Mouse (Mus musculus): ENCODE measurements around the gene Jmjd1c. TPM values are rescaled to one million over a fixed set of nuclear protein-coding genes. Genes with fewer than 3 reads are reported as not detected.
A peak's percentile ranks its signal among the peaks of the same experiment; 100 is the strongest.

Jmjd1c gene
- polyA plus RNA-seq, 1 experiment from 2014 or later = 52.4 TPM

DNA sequence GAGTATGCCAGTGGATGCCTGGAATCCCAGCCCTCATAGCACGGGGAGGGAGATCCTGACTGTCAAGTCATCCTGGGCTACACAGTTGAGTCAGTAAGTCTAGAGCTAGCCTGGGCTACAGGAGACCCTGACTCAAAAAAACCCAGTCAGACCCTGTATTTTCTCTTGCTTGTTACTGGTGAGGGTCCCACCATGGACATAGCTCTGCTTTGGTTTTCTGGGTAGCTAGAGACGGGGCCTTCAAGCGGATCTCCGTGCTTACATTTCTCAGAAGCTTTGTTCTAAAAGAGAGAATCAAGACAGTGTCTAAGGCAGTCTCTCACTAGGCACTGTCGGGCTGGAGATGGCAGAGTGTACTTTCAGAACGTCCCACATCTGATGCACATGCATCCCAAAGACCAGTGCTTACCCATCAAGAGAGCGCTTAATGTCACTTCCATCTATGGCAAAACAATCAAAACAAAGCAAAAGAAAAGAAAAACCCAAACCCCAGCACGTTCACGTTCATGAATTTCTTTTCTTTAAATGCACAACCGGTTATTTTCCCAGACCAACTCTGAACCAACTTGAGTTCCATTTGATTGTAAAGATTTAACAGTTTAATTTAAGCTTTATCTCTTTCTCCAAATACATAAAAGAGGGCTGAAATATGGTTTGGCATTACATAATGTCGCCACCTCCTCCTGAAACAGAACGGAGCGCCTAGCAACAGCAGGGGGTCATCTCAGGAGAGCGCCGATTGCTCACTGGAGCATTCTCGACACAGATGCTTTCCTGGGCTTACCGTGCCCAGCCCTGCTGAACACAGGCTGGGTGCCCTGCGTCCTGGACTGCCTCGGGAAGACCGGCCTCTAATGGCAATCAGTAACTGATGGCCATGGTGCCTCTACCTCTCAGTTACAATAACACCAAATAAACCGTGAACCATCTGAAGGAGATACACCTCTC lies 19.7 kb upstream of the Jmjd1c start:
- peak overlapping the region; percentile 46; the same call in 1 of the 2 replicates for H3K27ac ChIP-seq (replicated peaks)
- 48% methylated on average over 21 of the region's 21 CpGs for WGBS
- no peak for ATAC-seq (ENCODE audit: low read depth)

GRCm38 (mm10) chr10:67079030-67079429 lies 16.9 kb upstream of the Jmjd1c start:
- ATAC-seq (ENCODE audit: low read depth) = no peak
- WGBS = 31% methylated on average over 4 of the region's 4 CpGs
- peak overlapping the region; percentile 68 for H3K27ac ChIP-seq (replicated peaks)
- peaks cover 22% of the 10 kb centered on the region for H3K4me1 ChIP-seq (replicated peaks)
- H3K4me2 ChIP-seq = no peak overlapping the region
- no peaks in the 10 kb centered on the region for H3K36me3 ChIP-seq
- H3K9ac ChIP-seq = no peak overlapping the region
- no peaks in the 10 kb centered on the region for H3K9me3 ChIP-seq
- H3K4me3 ChIP-seq = no peak overlapping the region
- H3K27me3 ChIP-seq = no peaks in the 10 kb centered on the region

More for the DNA sequence above, 19.7 kb upstream of the Jmjd1c start:
- H3K9me3 ChIP-seq = no peaks in the 10 kb centered on the region
- no peaks in the 10 kb centered on the region for H3K36me3 ChIP-seq
- H3K9ac ChIP-seq = no peak overlapping the region
- no peaks in the 10 kb centered on the region for H3K27me3 ChIP-seq
- H3K4me2 ChIP-seq = peak overlapping the region; percentile 11; the same call in 1 of the 2 replicates
- peaks cover 22% of the 10 kb centered on the region for H3K4me1 ChIP-seq (replicated peaks)
- no peak overlapping the region for H3K4me3 ChIP-seq

DNA sequence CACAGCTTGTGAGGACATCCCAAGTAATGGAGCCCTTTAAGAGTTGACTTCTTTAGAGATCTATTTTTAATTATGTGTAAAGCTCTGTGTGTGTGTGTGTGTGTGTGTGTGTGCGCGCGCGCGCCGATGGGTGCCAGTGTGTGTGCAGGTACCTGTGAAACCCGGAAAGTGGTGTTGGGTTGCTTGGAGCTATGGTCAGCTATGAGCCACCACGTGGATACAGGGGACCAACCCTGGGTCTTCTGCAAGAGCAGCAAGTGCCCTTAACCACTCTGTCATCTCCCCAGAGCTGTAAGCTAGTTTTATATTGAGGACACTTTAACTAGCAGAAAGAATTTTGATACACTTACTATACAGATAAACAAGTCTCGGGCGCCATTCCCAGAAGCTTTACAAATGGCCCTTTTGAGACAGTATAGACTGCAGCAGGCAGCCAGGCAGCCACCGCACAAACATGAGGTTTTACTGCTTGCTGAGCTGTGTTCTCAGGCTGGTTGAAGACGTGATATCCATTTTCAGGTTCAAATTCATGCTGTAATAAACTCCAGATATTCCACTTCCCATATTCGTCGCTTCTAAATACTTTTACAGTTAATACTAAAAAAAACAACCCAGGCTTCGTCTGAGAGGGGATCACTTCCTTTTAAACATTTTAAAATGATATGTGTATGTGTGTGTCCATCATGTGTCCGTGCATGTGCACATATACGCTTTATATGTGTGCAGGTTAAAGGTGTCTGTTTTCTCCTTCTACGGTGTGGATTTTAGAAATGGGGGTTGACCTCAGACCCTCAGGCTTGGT lies 14.5 kb upstream of the Jmjd1c start:
- H3K4me1 ChIP-seq (replicated peaks) = peaks cover 33% of the 10 kb centered on the region
- no peak overlapping the region for H3K27ac ChIP-seq (replicated peaks)
- H3K4me3 ChIP-seq = no peak overlapping the region
- H3K9me3 ChIP-seq = no peaks in the 10 kb centered on the region
- H3K4me2 ChIP-seq = no peak overlapping the region
- no peak for ATAC-seq (ENCODE audit: low read depth)
- no peaks in the 10 kb centered on the region for H3K36me3 ChIP-seq
- no peak overlapping the region for H3K9ac ChIP-seq
- WGBS = 87% methylated on average over 18 of the region's 18 CpGs
- H3K27me3 ChIP-seq = no peaks in the 10 kb centered on the region

- ATAC-seq (ENCODE audit: low read depth) = no peak
- peaks cover 32% of the 10 kb centered on the region for H3K4me1 ChIP-seq (replicated peaks)
- no peak overlapping the region for H3K4me2 ChIP-seq
- no peaks in the 10 kb centered on the region for H3K9me3 ChIP-seq
- no peak overlapping the region for H3K27ac ChIP-seq (replicated peaks)
- no peak overlapping the region for H3K4me3 ChIP-seq
- WGBS = 77% methylated on average over 4 of the region's 4 CpGs
- no peaks in the 10 kb centered on the region for H3K36me3 ChIP-seq
- H3K9ac ChIP-seq = no peak overlapping the region
- no peaks in the 10 kb centered on the region for H3K27me3 ChIP-seq
These were observed 13.4 kb upstream of the Jmjd1c start for GRCm38 (mm10) chr10:67082531-67082930.

GRCm38 (mm10) chr10:67083446-67084166 lies 12.3 kb upstream of the Jmjd1c start:
- no peak for ATAC-seq (ENCODE audit: low read depth)
- 77% methylated on average over 10 of the region's 10 CpGs for WGBS
- no peak overlapping the region for H3K9ac ChIP-seq

DNA sequence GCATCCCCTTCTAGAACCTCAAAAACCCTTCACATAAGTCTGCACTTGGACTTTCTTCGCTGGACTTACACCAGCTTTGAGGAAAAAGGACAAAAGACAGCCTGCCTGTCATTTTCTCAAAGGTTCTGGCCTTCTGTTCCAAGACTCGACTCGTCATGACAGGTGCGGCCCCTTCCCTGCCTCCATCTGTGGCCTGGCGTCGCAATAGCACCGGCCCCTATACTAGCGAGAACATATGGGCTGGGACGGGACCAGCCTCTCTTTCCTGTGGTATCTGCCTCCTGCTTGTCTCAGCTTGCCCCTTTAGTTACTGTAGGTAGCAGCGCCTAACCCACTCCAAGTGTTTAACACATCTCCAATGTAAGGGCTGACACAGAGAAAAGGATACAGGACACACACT lies 10.8 kb upstream of the Jmjd1c start:
- no peak for ATAC-seq (ENCODE audit: low read depth)
- H3K9ac ChIP-seq = no peak overlapping the region
- no peak overlapping the region for H3K4me3 ChIP-seq
- peaks cover 22% of the 10 kb centered on the region for H3K4me1 ChIP-seq (replicated peaks)
- no peak overlapping the region for H3K4me2 ChIP-seq
- no peaks in the 10 kb centered on the region for H3K9me3 ChIP-seq
- no peaks in the 10 kb centered on the region for H3K36me3 ChIP-seq
- WGBS = 72% methylated on average over 10 of the region's 10 CpGs
- H3K27ac ChIP-seq (replicated peaks) = no peak overlapping the region
- H3K27me3 ChIP-seq = no peaks in the 10 kb centered on the region

More at GRCm38 (mm10) chr10:67083446-67084166, 12.3 kb upstream of the Jmjd1c start:
- H3K4me2 ChIP-seq = no peak overlapping the region
- H3K27me3 ChIP-seq = no peaks in the 10 kb centered on the region
- no peak overlapping the region for H3K27ac ChIP-seq (replicated peaks)
- H3K4me3 ChIP-seq = no peak overlapping the region
- H3K4me1 ChIP-seq (replicated peaks) = peaks cover 29% of the 10 kb centered on the region
- H3K36me3 ChIP-seq = no peaks in the 10 kb centered on the region
- H3K9me3 ChIP-seq = no peaks in the 10 kb centered on the region

DNA sequence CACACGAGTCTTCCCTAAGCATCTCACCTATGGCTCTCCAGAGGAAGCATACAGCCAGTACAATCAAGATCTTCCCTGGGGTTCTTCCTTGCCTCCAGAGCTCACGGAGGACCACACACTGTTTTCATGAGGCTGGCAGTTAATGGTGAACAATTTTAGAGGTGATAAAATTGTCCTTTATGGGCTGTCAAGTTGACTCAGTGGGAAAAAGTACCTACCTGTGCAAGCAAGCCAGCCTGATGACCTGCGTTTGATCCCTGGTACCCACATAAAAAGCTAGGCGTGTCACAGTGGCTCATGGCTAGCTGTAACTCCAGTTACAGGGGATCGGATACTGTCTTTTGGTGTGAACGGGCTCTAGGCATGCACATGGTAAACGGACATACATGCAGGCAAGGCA lies 10.0 kb upstream of the Jmjd1c start:
- no peak for ATAC-seq (ENCODE audit: low read depth)
- no peak overlapping the region for H3K9ac ChIP-seq
- peaks cover 22% of the 10 kb centered on the region for H3K4me1 ChIP-seq (replicated peaks)
- no peaks in the 10 kb centered on the region for H3K27me3 ChIP-seq
- 72% methylated on average over 7 of the region's 7 CpGs for WGBS
- no peak overlapping the region for H3K4me3 ChIP-seq
- H3K9me3 ChIP-seq = no peaks in the 10 kb centered on the region
- H3K36me3 ChIP-seq = no peaks in the 10 kb centered on the region
- H3K4me2 ChIP-seq = no peak overlapping the region
- no peak overlapping the region; the same call in 1 of the 2 replicates for H3K27ac ChIP-seq (replicated peaks)

DNA sequence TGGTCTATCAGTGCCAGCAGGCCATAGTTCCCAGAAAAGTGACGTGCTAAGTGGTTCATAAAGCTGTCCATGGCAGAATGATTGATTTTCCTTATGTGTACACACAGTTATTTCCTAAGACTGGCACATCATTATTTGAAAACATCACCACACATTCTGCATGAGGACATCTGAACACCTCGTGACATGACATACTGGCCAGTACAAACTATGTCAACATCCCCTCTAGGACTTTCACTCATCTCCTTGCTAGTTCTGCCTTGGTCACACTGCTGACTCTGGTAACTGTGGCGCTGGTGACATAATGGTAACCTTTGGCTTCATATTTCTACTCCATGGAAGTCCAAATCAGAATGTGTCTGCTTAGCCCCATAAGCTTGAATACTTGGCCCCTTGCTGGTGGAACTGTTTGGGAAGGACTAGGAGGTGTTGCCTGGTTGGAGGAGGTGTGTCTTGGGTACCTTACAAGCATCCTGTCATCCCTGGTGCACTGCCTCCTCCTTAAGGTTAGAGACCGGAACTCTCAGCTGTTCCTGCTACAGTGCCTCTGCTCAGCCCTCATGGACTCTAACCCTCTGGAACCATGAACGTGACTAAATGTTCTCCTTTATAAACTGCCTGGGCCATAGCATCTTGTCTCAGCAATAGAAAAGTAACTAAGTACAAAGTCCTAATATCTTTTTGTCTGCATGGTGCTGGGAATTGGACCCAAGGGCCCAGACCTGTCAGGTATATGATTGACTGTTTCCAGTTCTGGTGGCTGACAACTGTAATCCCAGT lies 8.3 kb upstream of the Jmjd1c start:
- no peak for ATAC-seq (ENCODE audit: low read depth)
- 84% methylated on average over 5 of the region's 5 CpGs for WGBS

GRCm38 (mm10) chr10:67090611-67091010 lies 5.3 kb upstream of the Jmjd1c start:
- no peak for ATAC-seq (ENCODE audit: low read depth)

More for the DNA sequence above, 8.3 kb upstream of the Jmjd1c start:
- Histone ChIP-seq H3K4me2 (no peak overlapping the region), H3K4me1 (replicated peaks) (peaks cover 22% of the 10 kb centered on the region), H3K9me3 (no peaks in the 10 kb centered on the region), H3K27ac (replicated peaks) (no peak overlapping the region), H3K4me3 (no peak overlapping the region), H3K36me3 (no peaks in the 10 kb centered on the region), H3K27me3 (no peaks in the 10 kb centered on the region), H3K9ac (no peak overlapping the region)

GRCm38 (mm10) chr10:67094922-67095321 lies 1.0 kb upstream of the Jmjd1c start:
- ATAC-seq (ENCODE audit: low read depth) = no peak
- H3K9me3 ChIP-seq = no peaks in the 10 kb centered on the region
- H3K27ac ChIP-seq (replicated peaks) = no peak overlapping the region
- peak overlapping the region; percentile 70; the same call in 1 of the 2 replicates for H3K4me3 ChIP-seq
- no peaks in the 10 kb centered on the region for H3K27me3 ChIP-seq
- H3K4me2 ChIP-seq = peak overlapping the region; percentile 70
- H3K4me1 ChIP-seq (replicated peaks) = peaks cover 40% of the 10 kb centered on the region
- no peaks in the 10 kb centered on the region for H3K36me3 ChIP-seq
- WGBS = 81% methylated on average over 7 of the region's 7 CpGs
- H3K9ac ChIP-seq = peak overlapping the region; percentile 100; the same call in 1 of the 2 replicates

More at GRCm38 (mm10) chr10:67090611-67091010, 5.3 kb upstream of the Jmjd1c start:
- Histone ChIP-seq H3K4me3 (no peak overlapping the region), H3K4me2 (no peak overlapping the region), H3K4me1 (replicated peaks) (peaks cover 28% of the 10 kb centered on the region), H3K9ac (no peak overlapping the region), H3K9me3 (no peaks in the 10 kb centered on the region), H3K27ac (replicated peaks) (no peak overlapping the region), H3K27me3 (no peaks in the 10 kb centered on the region), H3K36me3 (no peaks in the 10 kb centered on the region)
- 96% methylated on average over 4 of the region's 4 CpGs for WGBS
